Mouse (Mus musculus) midbrain, postnatal 0 days (tissue): ENCODE results near the gene Fam234a. TPM values are rescaled to one million over a fixed set of nuclear protein-coding genes. Genes with fewer than 3 reads are reported as not detected.

Experiments
- ATAC-seq: fragments of 200-750 bp; cut with Nextera tagmentation; 2 replicates; pipeline ENCODE4 v1.8.0; 2017; ENCODE audit warnings: moderate number of reproducible peaks, mild to moderate bottlenecking, moderate TSS enrichment, moderate library complexity; ENCODE audit not compliant: low FRiP score
- DNase-seq: peaks from one replicate; pipeline ENCODE4 v3.0.0-alpha.2; 2015; ENCODE audit warnings: low spot score
- H3K27ac ChIP-seq: fragments of 300-500 bp; sonication (generic); 2 replicates; pipeline ENCODE4 v1.5.1; 2014; ENCODE audit warnings: low read depth, mild to moderate bottlenecking, low read length, mixed read lengths
- H3K27me3 ChIP-seq: fragments of 300-500 bp; sonication (generic); 2 replicates; pipeline ENCODE4 v1.6.1; 2014; ENCODE audit warnings: low read length, control low read depth, mixed read lengths; ENCODE audit not compliant: insufficient read depth
- H3K36me3 ChIP-seq: fragments of 300-500 bp; sonication (generic); 2 replicates; pipeline ENCODE4 v1.6.1; 2014; ENCODE audit warnings: low read length, control low read depth, mixed read lengths; ENCODE audit not compliant: insufficient read depth
- H3K4me1 ChIP-seq: fragments of 300-500 bp; sonication (generic); 2 replicates; pipeline ENCODE4 v1.6.1; 2014; ENCODE audit warnings: mild to moderate bottlenecking, control low read depth, antibody characterized with exemption, low read length, mixed read lengths; ENCODE audit not compliant: insufficient read depth
- H3K4me2 ChIP-seq: fragments of 300-500 bp; sonication (generic); 2 replicates; pipeline ENCODE4 v1.6.1; 2014; ENCODE audit warnings: low read depth, mild to moderate bottlenecking, low read length, mixed read lengths; ENCODE audit not compliant: poor library complexity, severe bottlenecking
- H3K4me3 ChIP-seq: fragments of 300-500 bp; sonication (generic); 2 replicates; pipeline ENCODE4 v1.5.1; 2014; ENCODE audit warnings: low read depth, mild to moderate bottlenecking, low read length, moderate library complexity
- H3K9ac ChIP-seq: fragments of 300-500 bp; sonication (generic); replicated peaks from 2 replicates; pipeline ENCODE4 v1.6.1; 2014; ENCODE audit warnings: mild to moderate bottlenecking, low read length, moderate library complexity, mixed read lengths; ENCODE audit not compliant: poor library complexity, severe bottlenecking
- H3K9me3 ChIP-seq: fragments of 300-500 bp; sonication (generic); 2 replicates; pipeline ENCODE4 v1.6.1; 2016; ENCODE audit warnings: low read length, control low read depth
- CTCF ChIP-seq: IDR thresholded peaks from 2 replicates; pipeline ENCODE4 v1.5.1; 2016; ENCODE audit warnings: antibody characterized with exemption, mild to moderate bottlenecking
- WGBS: fragments of 180-500 bp; shearing (Covaris S2); extraction: QIAGEN DNeasy Blood & Tissue Kit; methylation state at CpG from one replicate; pipeline ENCODE4 v1.1.7; 2014; 5-methylcytosine and 5-hydroxymethylcytosine counted together
- polyA plus RNA-seq: library from polyadenylated mRNA; unstranded; fragments of >200 nt; fragmentation: Nextera tagmentation; extraction: Ambion mirVana; gene quantifications from 2 replicates; pipeline ENCODE4 v1.2.1, GENCODE M21; 2015
- total RNA-seq: library from RNA; depleted of rRNA; stranded (reverse); fragments of >200 nt; gene quantifications from 2 replicates; pipeline ENCODE4 v1.2.3, GENCODE M21; 2014

The Fam234a gene
- total and polyA plus RNA-seq, 2 experiments from 2014 or later: 31.5 to 32.4 TPM

- Histone ChIP-seq H3K4me1 (no peaks in the 10 kb centered on the region), H3K4me3 (peak overlapping the region; percentile 62), H3K9ac (no peak overlapping the region), H3K27ac (peak overlapping the region; percentile 95), H3K36me3 (no peaks in the 10 kb centered on the region), H3K27me3 (no peaks in the 10 kb centered on the region), H3K9me3 (no peaks in the 10 kb centered on the region), H3K4me2 (peak overlapping the region; percentile 61)
- ATAC-seq (no peak), DNase-seq (no peak)
- 50% methylated on average over 4 of the region's 4 CpGs for WGBS
- no peak for TF ChIP-seq CTCF
These were observed 8.0 kb upstream of the Fam234a start for GRCm38 (mm10) chr17:26251886-26252538.

- Histone ChIP-seq H3K4me3 (peak overlapping the region; percentile 73), H3K27ac (peak overlapping the region; percentile 86), H3K36me3 (no peaks in the 10 kb centered on the region), H3K4me1 (0 out of 2 replicates have a peak, but pooled peaks cover 5% of the 10 kb centered on the region), H3K27me3 (no peaks in the 10 kb centered on the region), H3K9me3 (no peaks in the 10 kb centered on the region), H3K9ac (peak overlapping the region; percentile 78), H3K4me2 (peak overlapping the region; percentile 77)
- WGBS: under 1% methylated on average over 31 of the region's 32 CpGs
- peak; percentile 62 for DNase-seq
- peak; percentile 64 for TF ChIP-seq CTCF
- peak; percentile 85; the same call in 1 of the 2 replicates for ATAC-seq
These were observed 456 bp downstream of the Fam234a start for GRCm38 (mm10) chr17:26243471-26244100.

DNA sequence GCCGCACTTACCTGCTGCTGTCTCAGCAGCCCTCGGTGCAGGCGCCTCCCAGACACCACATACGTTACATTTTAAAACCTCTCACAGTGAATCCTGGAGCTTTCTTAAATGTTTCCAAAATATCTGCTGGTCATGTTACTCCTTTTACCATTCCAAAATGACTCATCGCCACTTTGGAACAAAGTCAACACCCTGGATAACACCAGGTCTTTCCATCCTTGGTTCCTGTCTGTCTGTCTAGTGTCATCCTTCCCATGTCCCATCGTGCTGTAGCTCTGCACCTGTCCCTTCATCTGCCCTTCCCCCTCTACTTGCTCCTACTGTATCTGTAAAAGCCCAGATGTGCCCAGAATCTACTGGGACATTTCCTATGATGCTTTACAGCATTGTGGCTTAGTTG lies 3.1 kb downstream of the Fam234a start:
- Histone ChIP-seq H3K9me3 (no peaks in the 10 kb centered on the region), H3K9ac (no peak overlapping the region), H3K4me2 (no peak overlapping the region), H3K27ac (no peak overlapping the region), H3K4me3 (no peak overlapping the region), H3K4me1 (0 out of 2 replicates have a peak, but pooled peaks cover 5% of the 10 kb centered on the region), H3K36me3 (no peaks in the 10 kb centered on the region), H3K27me3 (no peaks in the 10 kb centered on the region)
- no peak for DNase-seq
- no peak for TF ChIP-seq CTCF
- 83% methylated on average over 6 of the region's 6 CpGs for WGBS
- no peak for ATAC-seq

DNA sequence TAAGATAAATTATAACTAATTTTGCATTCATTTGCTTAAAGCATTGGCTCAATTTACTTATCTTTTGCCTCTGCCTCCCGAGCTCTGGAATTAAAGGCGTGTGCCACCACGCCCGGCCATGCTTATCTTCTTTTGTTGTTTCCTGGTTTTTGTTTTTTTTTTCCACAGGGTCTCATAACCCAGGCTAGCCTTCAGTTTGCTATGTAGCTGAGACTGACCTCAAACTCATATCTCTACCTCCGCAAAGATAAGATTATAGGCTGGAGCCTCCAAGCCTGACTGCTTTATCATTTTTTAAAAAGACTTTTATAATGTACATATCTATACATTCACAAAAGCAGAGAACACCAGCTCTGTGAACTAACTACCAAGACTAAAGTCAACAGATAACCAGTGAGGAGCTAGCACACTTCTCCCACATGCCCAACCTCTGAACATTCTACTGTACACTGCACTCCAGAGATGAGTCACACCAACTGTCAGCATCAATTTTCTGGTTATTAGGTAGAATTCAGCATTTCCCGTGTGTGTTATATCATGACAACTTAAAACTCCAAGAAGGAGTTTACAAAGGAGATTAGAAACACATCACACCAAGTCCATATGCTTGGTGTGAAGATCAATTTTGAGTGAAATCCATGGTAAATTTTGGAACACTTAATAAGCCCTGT lies 3.8 kb downstream of the Fam234a start:
- Histone ChIP-seq H3K9me3 (no peaks in the 10 kb centered on the region), H3K36me3 (no peaks in the 10 kb centered on the region), H3K4me3 (no peak overlapping the region), H3K4me1 (0 out of 2 replicates have a peak, but pooled peaks cover 5% of the 10 kb centered on the region), H3K27ac (no peak overlapping the region), H3K27me3 (no peaks in the 10 kb centered on the region), H3K4me2 (no peak overlapping the region), H3K9ac (no peak overlapping the region)
- no peak for TF ChIP-seq CTCF
- DNase-seq (no peak), ATAC-seq (no peak)
- WGBS: 83% methylated on average over 6 of the region's 6 CpGs

GRCm38 (mm10) chr17:26239551-26239950 lies 4.5 kb downstream of the Fam234a start:
- Histone ChIP-seq H3K27ac (no peak overlapping the region), H3K27me3 (no peaks in the 10 kb centered on the region), H3K9ac (no peak overlapping the region), H3K4me1 (0 out of 2 replicates have a peak, but pooled peaks cover 5% of the 10 kb centered on the region), H3K36me3 (no peaks in the 10 kb centered on the region), H3K4me2 (no peak overlapping the region), H3K4me3 (no peak overlapping the region), H3K9me3 (no peaks in the 10 kb centered on the region)
- 66% methylated on average over 2 of the region's 2 CpGs for WGBS
- TF ChIP-seq CTCF: no peak
- no peak for ATAC-seq
- no peak for DNase-seq

- DNase-seq (no peak), ATAC-seq (no peak)
- TF ChIP-seq CTCF: no peak
- no peak overlapping the region for H3K4me3 ChIP-seq
- H3K9me3 ChIP-seq: no peaks in the 10 kb centered on the region
- no peaks in the 10 kb centered on the region for H3K36me3 ChIP-seq
- 83% methylated on average over 10 of the region's 10 CpGs for WGBS
- H3K4me2 ChIP-seq: no peak overlapping the region
- no peaks in the 10 kb centered on the region for H3K27me3 ChIP-seq
- no peaks in the 10 kb centered on the region for H3K4me1 ChIP-seq
- no peak overlapping the region for H3K9ac ChIP-seq
- no peak overlapping the region for H3K27ac ChIP-seq
These were observed 6.4 kb downstream of the Fam234a start for GRCm38 (mm10) chr17:26237667-26238066.
